Mouse (Mus musculus) MN1 (cell line): Measurements from ENCODE around the gene Il33.

ENCODE experiments used
- DNase-seq: peaks from one replicate; pipeline ENCODE4 v3.0.0-alpha.2; 2016; ENCODE audit warnings: low spot score

The Il33 gene

DNA sequence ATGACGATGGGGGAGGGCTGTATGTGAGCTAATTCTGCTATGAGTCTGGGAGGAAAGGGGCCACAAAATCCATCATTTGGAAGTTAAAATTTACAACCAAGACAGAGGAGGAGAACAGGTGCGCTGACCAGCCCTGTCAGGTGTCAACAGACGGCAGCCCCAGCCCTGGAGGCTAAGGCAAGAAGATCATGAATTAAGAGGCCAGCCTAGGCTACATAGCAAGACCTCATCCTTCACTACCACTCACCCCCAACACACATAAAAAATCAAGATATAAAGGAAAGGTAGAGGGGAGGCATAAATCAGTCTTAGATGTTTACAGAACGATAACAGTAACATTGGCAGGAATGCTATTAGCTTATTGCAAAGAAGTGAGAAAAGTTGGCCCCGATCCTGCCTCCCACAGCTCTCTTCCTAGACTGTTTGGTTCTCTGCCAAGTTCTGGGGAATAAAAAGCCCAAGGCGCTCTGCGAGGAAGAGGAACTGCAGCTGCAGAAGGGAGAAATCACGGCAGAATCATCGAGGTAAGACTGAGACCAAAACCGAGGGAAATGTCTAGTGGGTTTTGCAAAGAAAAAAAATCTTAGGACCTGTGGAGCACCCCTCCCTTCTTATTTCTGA is at the start of gene Il33:
Il33 (plus strand) TSS at position 477 of the 621 bp plus-strand sequence.
- peak; percentile 54 for DNase-seq

DNA sequence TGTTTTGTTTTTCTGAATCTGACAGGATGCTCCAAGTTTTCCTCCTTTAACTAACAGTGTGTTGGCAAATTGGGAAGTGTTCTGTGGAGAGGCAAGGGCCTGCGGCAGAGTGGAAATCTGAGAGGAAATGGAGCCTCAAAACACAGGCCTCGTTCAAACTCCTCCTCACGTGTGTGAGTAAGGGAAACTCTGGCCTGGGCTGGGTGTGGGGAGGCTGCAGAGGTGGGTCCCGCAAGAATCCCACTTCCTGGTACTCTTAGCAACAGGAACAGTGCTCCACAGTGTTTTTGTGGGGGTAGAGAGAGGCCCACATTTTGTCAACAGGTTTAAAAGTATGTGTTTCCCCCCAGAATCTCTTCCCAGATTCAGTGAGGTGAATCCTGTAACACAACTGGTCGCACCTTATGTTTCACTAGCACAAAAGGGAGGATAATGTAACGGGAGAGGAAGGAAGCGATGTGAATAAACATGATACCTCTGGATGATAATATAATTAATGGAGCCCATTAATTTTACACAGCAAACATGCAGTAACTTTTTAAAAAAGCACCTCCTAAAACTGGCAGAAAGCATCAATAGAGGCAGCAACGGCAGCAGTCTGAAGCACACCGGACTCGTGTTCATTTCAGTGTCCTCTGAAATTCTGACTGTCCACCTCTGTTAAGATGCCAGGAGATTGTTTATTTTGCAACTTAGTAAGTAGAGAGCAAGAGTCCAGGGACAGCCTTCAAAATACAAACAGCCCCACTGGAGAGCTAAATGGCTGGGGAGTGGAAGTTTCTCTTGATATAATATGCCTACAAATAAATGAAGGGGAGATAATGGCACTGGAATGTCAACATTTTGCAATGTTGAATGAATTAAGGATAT is 47.3 kb upstream of the Il33 start:
- no peak for DNase-seq

DNA sequence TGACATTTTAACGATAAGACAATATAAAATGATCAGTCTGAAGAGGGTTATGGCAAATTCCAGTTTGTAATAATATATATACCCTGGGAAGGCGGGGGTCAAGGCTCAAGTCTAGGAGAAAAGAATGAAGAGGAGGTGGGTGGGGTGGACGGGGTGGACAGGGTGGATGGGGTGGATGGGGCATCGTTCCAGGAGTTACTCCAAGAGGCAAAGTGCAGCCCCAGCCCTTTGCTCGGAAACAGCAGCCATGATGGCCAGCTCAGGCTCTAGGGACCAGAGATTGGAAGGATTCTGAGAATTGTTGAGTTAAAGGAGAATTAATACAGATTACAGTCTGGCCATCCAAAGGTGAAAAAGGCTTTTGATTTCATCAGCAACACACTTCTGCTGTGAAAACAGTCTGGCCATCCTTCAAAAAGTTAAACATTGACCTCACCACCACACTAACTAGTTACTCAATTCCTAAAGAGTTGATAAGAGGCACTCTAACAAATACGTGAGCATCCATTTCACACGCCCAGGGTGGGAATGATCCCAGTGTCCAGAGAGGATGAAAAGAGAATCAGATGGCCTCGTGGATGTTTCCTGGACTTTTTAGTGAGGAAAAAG is 45.9 kb upstream of the Il33 start:
- DNase-seq = no peak

DNA sequence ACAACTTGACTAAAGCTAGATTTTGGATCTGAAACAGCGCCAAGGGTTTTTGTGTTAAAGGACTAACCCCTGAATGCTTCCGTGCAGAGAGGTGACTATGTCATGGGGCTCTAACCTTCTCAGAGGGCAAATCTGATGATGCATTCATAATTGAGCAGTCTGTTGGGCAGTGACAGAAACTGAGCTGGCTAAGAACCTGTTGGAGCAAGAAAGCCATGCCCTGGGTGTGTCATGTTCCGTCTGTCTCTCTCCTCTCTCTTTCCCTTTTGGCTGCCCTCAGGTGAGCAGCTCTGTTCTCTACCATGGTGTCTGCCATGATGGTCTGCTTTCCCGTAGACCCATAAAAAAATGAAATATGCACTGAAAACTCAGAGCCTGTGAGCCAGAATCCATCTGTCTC is 44.0 kb upstream of the Il33 start:
- DNase-seq = no peak

DNA sequence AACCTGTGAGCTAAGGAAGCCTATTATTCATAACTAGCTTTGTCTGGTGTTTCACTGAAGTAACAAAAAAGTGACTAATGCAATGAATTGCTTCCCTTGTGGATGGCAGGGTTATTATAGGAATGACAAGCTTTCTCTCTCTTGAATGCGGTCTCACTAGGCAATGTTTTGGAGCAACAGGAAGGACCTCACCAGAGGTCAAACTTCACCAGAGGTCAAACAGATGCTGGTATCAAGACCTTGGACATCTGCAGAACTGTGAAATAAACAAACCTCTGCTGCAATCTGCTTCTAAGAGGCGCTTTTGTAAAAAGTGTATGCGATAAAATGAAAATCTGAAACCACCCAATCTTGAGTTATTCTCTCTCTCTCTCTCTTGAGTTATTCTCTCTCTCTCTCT is 42.2 kb upstream of the Il33 start:
- DNase-seq = no peak

DNA sequence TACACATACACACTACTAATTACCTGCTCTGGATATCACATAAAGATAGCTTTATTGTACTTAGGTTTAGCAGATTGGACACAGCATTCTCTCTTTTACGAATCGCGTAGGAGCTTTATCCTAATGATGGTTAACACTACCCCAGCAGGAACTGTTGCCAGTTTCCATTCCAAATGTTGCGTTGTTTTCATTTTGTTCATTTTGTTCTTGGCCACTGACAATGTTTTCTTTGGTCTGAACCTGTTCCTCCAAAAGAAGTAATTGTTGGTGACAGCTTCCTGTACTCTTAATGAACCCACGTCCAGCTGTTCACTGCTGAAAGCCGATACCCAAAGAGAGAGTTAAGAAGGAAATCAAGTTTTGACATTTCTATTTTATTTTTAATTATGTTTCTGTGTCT is 39.4 kb upstream of the Il33 start:
- no peak for DNase-seq

DNA sequence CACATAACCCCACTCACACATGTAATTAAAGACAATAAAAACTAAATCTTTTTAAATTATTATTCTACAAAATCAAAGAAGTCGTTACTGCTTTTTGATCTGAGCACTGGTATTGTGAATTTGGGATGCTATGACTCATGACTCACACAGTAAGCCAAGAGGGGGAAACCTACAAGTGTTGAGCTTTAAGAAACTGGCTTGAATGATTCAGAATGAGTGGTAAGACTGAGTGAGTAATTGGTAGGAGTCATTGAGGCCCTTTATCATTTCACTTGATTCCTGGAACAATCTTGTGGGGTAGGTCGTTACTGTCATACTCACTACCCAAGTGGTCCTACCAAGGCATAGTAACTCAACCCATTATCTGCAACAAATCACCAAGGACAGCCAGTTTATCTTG is 37.4 kb upstream of the Il33 start:
- DNase-seq = no peak

DNA sequence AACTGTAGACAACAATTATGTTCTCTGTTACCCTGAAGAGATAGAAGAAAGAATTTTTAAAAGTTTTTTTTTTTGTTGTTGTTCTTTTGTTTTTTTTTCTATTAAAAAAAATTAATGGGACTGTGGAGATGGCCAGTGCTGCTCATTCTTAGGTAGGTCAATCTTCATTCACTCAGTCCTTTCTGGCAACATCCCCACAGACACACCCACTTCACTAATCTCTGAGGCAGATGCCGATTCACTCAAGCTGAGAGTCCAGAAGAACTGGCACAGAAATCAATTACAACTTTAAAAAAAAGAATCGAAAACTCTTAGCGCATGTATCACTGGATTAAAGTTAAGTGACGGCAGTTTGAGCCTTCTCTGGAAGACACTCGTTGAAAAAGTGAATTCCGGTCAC is 36.0 kb upstream of the Il33 start:
- no peak for DNase-seq

DNA sequence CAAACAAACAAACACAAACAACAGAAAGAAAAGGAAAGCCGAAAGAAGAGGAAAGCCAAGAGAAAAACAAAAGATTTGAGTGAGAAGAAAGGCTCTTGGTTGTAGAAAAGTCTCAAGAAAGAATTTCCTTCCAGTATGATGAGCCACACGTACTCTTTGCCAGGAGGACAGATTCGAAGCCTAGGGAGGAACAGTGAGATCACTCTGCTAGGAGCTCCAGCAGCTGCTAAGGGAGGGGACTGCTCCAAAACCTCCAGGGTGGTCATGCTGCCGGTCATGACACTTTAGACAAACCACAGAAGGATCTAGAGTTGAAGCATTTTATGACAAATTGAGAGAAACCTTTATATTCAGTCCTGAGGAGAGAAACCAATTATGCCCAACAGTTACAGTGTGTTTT is 32.9 kb upstream of the Il33 start:
- DNase-seq = no peak

DNA sequence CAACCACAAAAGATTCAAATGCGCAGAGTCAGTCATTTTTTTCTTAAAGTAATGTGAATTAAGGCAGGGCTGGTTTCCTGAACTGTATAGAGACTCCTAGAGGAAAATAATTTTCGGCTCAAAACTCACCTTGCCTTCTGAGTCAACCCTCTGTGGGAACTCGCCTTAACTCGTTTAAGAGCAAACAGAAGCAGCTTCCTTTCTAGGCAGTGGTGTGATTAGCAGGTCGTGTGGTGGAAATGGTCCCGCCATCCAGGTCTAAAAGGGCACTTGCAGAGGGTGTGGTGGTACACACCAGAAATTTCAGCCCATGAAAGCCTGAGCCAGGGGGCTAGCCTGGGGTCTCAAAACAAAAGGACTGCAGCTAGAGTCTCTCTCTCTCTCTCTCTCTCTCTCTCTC is 32.1 kb upstream of the Il33 start:
- DNase-seq = no peak

DNA sequence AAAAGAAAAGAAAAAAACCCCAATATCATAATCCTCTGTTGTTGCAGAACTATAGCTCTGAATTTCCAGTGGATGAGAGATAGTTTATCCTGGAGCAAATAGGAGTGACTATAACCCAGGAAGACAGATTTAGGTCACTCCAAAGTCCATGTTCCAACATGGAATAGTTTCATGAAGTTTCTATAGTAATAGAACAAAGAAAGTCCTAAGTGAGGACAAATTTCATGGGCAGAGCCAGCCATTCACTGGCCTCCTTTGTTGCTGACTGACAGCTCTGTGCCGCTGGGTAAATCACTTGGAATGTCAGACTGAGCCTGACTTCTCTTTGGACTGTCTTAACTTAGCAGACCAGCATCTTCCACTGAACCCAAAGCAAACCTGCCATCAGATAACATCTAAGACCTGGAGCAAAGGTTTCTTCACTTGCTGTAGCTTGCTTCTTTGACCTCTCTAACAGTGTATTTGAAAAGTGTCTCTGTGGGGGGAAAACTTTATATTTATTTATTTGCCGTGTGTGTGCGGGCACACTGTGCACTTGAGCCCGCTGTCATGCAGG is 31.1 kb upstream of the Il33 start:
- no peak for DNase-seq

DNA sequence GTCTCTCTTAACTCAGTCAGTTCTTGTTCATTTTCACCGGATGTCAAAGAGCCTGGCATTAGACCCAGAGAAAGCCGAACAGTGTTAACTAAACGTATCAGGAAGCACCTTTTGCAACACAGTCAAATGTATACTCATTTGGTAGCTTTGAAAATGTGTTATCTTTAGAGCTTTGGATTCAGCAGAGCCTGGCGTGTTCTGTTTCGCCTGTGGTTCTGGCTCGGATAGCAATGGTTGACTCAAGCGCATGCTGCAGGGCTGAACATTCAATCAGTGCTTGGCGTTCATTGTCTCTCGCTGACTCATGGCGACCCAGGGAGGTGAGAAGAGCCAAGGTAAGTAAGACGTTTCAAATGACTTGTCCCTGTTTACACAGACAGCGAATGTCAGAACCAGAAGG is 30.5 kb upstream of the Il33 start:
- no peak for DNase-seq

DNA sequence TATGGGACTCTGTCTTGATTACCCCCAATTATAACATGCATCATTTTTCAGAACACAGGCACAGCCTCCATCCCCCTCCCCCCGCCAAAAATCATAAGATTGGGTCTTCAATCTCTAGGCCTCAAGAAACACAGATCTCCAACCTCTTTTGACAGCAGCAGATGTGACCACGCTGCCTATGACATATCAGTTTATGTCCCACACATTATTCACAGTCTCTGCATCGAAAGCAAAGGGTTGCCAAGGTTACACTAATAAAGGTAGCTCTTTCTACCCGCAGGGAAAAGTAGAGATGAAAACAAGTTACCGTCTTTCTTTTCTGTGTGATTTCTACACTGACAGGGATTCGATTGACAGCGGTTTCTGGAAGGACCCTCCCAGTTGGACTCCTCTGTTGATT is 29.9 kb upstream of the Il33 start:
- DNase-seq = no peak

DNA sequence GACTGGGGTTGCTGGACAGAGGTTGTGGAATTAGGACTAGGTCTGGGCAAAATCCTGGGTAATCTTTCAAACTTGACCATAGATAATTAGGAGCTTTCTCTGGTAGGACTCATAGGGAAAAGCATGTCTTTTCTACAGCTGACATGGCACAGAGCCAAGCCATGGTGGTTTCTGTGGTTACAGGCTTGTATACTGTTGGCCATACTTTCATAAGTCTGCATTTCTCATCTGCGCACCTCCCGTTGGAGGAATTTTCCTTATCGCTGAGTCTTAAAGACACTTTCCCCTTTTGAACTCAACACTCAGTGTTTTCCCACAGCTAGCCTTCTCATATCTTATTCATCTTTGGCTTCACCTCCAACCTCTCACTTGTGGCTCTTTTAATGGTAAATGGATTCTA is 24.6 kb upstream of the Il33 start:
- DNase-seq = no peak

DNA sequence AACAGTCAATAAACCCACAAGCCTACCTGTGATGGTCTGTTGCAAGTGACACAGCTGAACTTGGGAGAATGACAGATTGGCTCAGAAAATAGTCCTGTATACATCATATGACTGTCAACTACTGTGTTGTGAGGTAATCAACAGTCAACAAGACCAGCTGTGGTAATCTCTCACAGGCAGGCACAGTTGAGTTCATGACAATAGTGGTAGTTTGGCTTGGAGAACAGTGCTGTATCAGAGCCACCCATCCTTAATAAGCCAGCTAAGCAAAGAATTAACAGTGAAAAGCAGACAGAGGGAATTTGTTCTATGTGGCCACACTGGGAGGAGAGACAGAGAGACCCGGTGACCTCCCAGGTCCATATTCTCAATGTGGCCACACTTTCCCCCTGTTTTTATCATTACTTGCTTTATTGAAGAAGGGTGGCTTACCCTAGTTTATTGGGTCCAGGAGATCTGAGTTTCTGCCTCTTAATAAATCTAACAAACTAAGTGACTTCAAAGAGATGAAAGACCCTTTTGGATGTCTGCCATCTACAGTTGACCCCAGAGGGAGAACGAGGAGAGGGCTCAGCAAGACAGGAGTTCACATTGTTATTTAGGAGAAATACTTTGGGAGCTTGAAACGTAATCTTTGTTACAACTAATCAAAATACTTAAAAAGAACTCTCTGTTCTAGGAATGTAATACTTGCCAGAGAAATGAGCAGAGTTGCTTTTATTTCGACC is 22.4 kb upstream of the Il33 start:
- no peak for DNase-seq

DNA sequence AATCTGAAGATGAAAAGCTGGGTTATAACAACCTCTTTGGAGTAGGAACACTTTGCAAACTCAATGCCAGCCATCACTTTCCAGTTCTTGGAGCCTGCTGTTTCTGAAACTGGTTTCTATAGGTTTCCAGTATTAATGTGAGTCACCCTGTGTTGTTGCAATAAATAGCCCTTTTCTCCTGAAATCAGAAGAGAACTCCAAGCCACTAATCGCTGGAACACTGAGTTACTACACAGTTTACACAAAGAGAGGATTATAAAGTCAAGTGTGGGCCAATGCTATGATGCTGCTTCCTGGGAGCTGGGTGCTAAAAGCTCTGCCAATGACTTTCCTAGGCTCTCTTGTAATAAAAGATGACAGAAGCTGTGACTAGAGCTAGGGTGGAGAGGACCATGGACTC is 19.0 kb upstream of the Il33 start:
- DNase-seq = no peak

DNA sequence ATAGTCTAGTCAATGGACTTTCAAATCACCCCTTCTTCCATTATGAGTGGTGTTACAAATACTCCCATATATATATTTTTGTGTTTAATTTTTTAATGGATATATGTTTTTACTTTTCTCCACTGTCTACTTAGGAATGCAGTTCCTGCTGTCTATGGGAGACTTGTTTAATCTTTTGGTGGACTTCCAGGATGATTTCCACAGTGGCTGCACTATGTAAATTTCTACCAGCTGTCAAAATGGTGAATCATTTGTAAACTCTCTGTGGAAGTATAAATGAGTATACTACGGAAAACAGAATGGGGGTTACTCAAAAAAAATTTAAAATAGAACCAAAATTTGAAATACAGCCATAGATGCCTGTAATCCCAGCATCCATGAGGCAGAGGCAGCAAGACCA is 15.7 kb upstream of the Il33 start:
- no peak for DNase-seq

DNA sequence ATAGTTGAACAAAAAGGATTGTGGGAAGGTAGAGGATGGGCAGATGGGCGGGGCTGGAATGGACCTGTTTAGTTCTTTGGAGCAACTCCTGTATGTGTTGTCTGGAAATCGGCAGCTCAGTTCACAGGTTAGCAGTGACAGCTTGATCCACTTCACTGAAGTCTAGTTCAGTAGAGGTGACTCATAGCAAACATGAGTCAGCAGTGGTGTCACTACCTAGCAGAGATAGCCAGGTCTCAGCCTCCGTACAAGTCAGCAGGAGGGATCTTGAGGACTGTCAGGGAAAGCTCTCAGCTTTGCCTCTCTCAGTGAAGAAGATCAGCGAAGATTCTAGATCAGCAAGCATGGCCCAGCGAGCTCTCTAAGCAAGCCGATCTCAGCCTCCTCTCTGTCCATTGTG is 13.0 kb upstream of the Il33 start:
- DNase-seq = no peak

DNA sequence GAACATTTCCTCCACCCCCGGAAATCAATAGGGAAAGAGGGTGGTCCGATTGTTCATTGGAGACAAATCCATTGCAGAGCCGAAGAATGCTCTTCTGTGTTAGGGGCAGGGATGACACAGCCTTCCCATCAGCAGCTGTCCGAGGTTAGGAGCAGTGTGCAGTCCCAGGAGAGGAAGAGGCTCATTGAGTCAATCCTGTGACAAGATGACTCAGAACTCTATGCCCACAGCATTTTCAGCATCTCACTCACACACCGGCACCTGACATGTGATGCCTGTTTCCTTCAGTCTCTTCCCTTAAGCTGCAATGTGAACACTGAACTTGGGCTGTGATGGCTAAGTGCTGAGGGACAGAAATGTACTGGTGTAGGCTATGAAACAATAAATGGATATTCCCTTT is 7.5 kb upstream of the Il33 start:
- peak; percentile 20 for DNase-seq

DNA sequence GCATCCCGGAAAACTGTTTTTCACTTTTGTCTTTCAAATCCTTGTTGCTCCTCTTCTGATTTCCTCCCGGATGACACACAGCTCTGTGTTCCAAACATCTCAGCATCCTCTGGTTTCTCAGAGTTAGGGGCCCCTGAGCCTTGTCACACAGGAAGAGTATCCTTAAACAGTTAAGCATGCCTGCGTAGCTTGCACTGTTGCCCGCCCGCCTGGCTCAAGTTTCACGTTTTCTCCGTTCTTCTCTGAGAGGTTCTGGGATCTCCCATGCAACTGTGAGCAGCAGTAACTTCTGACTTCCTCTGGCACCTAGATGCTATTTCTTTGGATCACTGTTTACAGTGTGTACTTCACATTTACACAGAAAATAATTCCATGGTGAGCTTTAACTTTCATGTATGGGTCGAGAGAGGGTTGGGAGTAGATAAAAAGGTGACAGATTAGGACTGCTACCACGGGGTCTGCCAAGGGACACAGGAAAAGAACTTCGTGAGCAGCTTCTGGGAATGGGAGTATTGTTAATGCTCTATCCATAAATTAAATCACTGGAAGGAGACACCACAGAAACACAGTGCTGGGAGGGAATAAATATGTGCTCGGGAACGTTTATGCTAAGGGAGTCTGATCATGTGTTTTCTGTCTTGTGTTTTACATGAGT is 1.3 kb downstream of the Il33 start:
- DNase-seq = no peak

DNA sequence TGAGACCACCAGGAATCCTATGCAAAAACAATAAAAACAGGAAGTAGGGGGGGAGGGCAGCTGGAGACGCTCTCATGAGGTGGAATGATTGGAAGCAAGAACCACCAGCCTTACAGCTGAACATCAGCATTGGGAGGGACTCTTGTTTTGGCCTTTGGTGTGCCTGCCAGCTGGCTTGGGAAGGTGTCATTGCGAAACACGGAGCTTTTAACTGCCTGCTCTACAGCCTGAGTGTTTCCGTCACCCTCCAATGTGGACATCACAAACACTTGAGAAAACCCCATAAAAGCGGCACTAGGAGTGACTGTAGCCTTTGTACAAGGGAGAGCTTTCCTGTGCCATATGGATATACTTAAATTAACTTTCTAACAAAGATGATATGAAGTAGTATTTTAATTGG is 5.4 kb downstream of the Il33 start:
- DNase-seq = no peak

DNA sequence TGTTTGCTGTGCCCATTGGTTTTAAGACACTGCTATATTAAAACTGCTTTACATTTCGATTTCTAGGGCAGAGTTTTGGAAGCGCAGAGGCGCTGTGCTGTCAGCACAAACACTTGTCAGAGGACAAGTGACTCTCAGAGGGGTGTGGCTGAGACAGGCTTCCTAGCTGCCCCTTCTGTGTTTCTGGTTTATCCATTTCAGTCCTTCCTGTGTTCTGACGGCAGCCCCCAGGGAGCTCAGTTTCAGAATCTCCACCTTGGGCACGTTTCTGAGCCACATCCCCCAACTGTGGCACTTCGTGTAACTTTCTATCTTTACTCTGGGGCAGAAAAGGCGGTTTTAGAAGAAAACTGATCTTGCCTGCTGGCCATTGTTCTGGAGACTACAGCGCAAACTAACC is 12.5 kb downstream of the Il33 start:
- DNase-seq = no peak
